Mouse (Mus musculus): ENCODE results near the gene Gm20388. TPM values are rescaled to one million over a fixed set of nuclear protein-coding genes. Genes with fewer than 3 reads are reported as not detected.

Gene Gm20388
- total RNA-seq, 1 experiment = 27.0 TPM

- TF ChIP-seq CHD2 (IDR thresholded peaks at IDR 0.05; ENCODE audit: low read depth, low read length) (no peak), ZNF384 (IDR thresholded peaks at IDR 0.05; ENCODE audit: low read depth, low read length) (no peak), HCFC1 (IDR thresholded peaks at IDR 0.05; ENCODE audit: borderline replicate concordance, insufficient read depth, low read length) (no peak), ZC3H11A (IDR thresholded peaks at IDR 0.05; ENCODE audit: borderline replicate concordance, low read depth, low read length) (no peak), MAFK (IDR thresholded peaks at IDR 0.05; ENCODE audit: insufficient read depth, low read depth, low read length) (no peak)
- H3K4me1 ChIP-seq (ENCODE audit: control insufficient read depth in 2 of 2, insufficient read depth in 2 of 2, low read length in 2 of 2, poor library complexity in 1 of 2) = peaks cover 3 to 11% of the 10 kb centered on the region in 2 experiments; a peak in 3 of 4 replicates
- no peaks in the 10 kb centered on the region for H3K9me3 ChIP-seq (ENCODE audit: control insufficient read depth, insufficient read depth, low read depth, low read length)
- H3K36me3 ChIP-seq (ENCODE audit: control insufficient read depth, insufficient read depth, low read length, poor library complexity, severe bottlenecking) = no peaks in the 10 kb centered on the region
- no peak overlapping the region for H3K27ac ChIP-seq (ENCODE audit: insufficient read depth, low read depth, low read length, poor library complexity, severe bottlenecking)
- no peak overlapping the region for H3K9ac ChIP-seq (ENCODE audit: insufficient read depth, low read depth, low read length, poor library complexity, severe bottlenecking)
- in situ Hi-C loops (cut with MboI; ENCODE audit: low sequenced_read_pairs in 2 of 2, unreplicated experiment in 2 of 2) = no loop called here
- no peak for DNase-seq (ENCODE audit: low read depth, low spot score)
- H3K4me3 ChIP-seq (ENCODE audit: insufficient read depth in 1 of 2, low read depth in 1 of 2, low read length in 2 of 2, poor library complexity in 1 of 2, severe bottlenecking in 1 of 2) = no peak overlapping the region; a peak in 1 of 4 replicates
Observed at GRCm38 (mm10) chr8:122055321-122055720, 2144.7 kb downstream of the Gm20388 start.

GRCm38 (mm10) chr8:122056113-122056512, 2145.5 kb downstream of the Gm20388 start:
- TF ChIP-seq ZNF384 (IDR thresholded peaks at IDR 0.05; ENCODE audit: low read depth, low read length) (no peak), ZC3H11A (IDR thresholded peaks at IDR 0.05; ENCODE audit: borderline replicate concordance, low read depth, low read length) (no peak), CHD2 (IDR thresholded peaks at IDR 0.05; ENCODE audit: low read depth, low read length) (no peak), MAFK (IDR thresholded peaks at IDR 0.05; ENCODE audit: insufficient read depth, low read depth, low read length) (no peak), HCFC1 (IDR thresholded peaks at IDR 0.05; ENCODE audit: borderline replicate concordance, insufficient read depth, low read length) (no peak)
- no peak overlapping the region for H3K27ac ChIP-seq (ENCODE audit: insufficient read depth, low read depth, low read length, poor library complexity, severe bottlenecking)
- H3K4me3 ChIP-seq (ENCODE audit: insufficient read depth in 1 of 2, low read depth in 1 of 2, low read length in 2 of 2, poor library complexity in 1 of 2, severe bottlenecking in 1 of 2) = no peak overlapping the region
- H3K36me3 ChIP-seq (ENCODE audit: control insufficient read depth, insufficient read depth, low read length, poor library complexity, severe bottlenecking) = no peaks in the 10 kb centered on the region
- no peak for DNase-seq (ENCODE audit: low read depth, low spot score)
- no peak overlapping the region for H3K9ac ChIP-seq (ENCODE audit: insufficient read depth, low read depth, low read length, poor library complexity, severe bottlenecking)
- in situ Hi-C loops (cut with MboI; ENCODE audit: low sequenced_read_pairs in 2 of 2, unreplicated experiment in 2 of 2) = no loop called here
- H3K4me1 ChIP-seq (ENCODE audit: control insufficient read depth in 2 of 2, insufficient read depth in 2 of 2, low read length in 2 of 2, poor library complexity in 1 of 2) = peaks cover 3 to 11% of the 10 kb centered on the region in 2 experiments; a peak in 3 of 4 replicates
- H3K9me3 ChIP-seq (ENCODE audit: control insufficient read depth, insufficient read depth, low read depth, low read length) = no peaks in the 10 kb centered on the region

GRCm38 (mm10) chr8:122056882-122057281, 2146.2 kb downstream of the Gm20388 start:
- no peaks in the 10 kb centered on the region for H3K9me3 ChIP-seq (ENCODE audit: control insufficient read depth, insufficient read depth, low read depth, low read length)

GRCm38 (mm10) chr8:122058510-122058909, 2147.9 kb downstream of the Gm20388 start:
- H3K4me1 ChIP-seq (ENCODE audit: control insufficient read depth in 2 of 2, insufficient read depth in 2 of 2, low read length in 2 of 2, poor library complexity in 1 of 2) = peaks cover 3 to 11% of the 10 kb centered on the region in 2 experiments; a peak in 3 of 4 replicates
- H3K9me3 ChIP-seq (ENCODE audit: control insufficient read depth, insufficient read depth, low read depth, low read length) = no peaks in the 10 kb centered on the region
- no peak for TF ChIP-seq HCFC1 (IDR thresholded peaks at IDR 0.05; ENCODE audit: borderline replicate concordance, insufficient read depth, low read length)
- TF ChIP-seq MAFK (IDR thresholded peaks at IDR 0.05; ENCODE audit: insufficient read depth, low read depth, low read length) = no peak
- TF ChIP-seq ZC3H11A (IDR thresholded peaks at IDR 0.05; ENCODE audit: borderline replicate concordance, low read depth, low read length) = no peak
- no peak for TF ChIP-seq ZNF384 (IDR thresholded peaks at IDR 0.05; ENCODE audit: low read depth, low read length)
- no peak for TF ChIP-seq CHD2 (IDR thresholded peaks at IDR 0.05; ENCODE audit: low read depth, low read length)
- in situ Hi-C loops (cut with MboI; ENCODE audit: low sequenced_read_pairs in 2 of 2, unreplicated experiment in 2 of 2) = no loop called here
- no peak overlapping the region for H3K27ac ChIP-seq (ENCODE audit: insufficient read depth, low read depth, low read length, poor library complexity, severe bottlenecking)
- DNase-seq (ENCODE audit: low read depth, low spot score) = no peak
- no peak overlapping the region for H3K4me3 ChIP-seq (ENCODE audit: insufficient read depth in 1 of 2, low read depth in 1 of 2, low read length in 2 of 2, poor library complexity in 1 of 2, severe bottlenecking in 1 of 2)
- no peak overlapping the region for H3K9ac ChIP-seq (ENCODE audit: insufficient read depth, low read depth, low read length, poor library complexity, severe bottlenecking)
- H3K36me3 ChIP-seq (ENCODE audit: control insufficient read depth, insufficient read depth, low read length, poor library complexity, severe bottlenecking) = no peaks in the 10 kb centered on the region

More at GRCm38 (mm10) chr8:122056882-122057281, 2146.2 kb downstream of the Gm20388 start:
- DNase-seq (ENCODE audit: low read depth, low spot score) = no peak
- TF ChIP-seq MAFK (IDR thresholded peaks at IDR 0.05; ENCODE audit: insufficient read depth, low read depth, low read length) = no peak
- no peak for TF ChIP-seq HCFC1 (IDR thresholded peaks at IDR 0.05; ENCODE audit: borderline replicate concordance, insufficient read depth, low read length)
- TF ChIP-seq CHD2 (IDR thresholded peaks at IDR 0.05; ENCODE audit: low read depth, low read length) = no peak
- TF ChIP-seq ZC3H11A (IDR thresholded peaks at IDR 0.05; ENCODE audit: borderline replicate concordance, low read depth, low read length) = no peak
- no peak for TF ChIP-seq ZNF384 (IDR thresholded peaks at IDR 0.05; ENCODE audit: low read depth, low read length)
- peaks cover 3 to 11% of the 10 kb centered on the region in 2 experiments; a peak in 3 of 4 replicates for H3K4me1 ChIP-seq (ENCODE audit: control insufficient read depth in 2 of 2, insufficient read depth in 2 of 2, low read length in 2 of 2, poor library complexity in 1 of 2)
- H3K36me3 ChIP-seq (ENCODE audit: control insufficient read depth, insufficient read depth, low read length, poor library complexity, severe bottlenecking) = no peaks in the 10 kb centered on the region
- no peak overlapping the region for H3K27ac ChIP-seq (ENCODE audit: insufficient read depth, low read depth, low read length, poor library complexity, severe bottlenecking)
- no peak overlapping the region for H3K9ac ChIP-seq (ENCODE audit: insufficient read depth, low read depth, low read length, poor library complexity, severe bottlenecking)
- in situ Hi-C loops (cut with MboI; ENCODE audit: low sequenced_read_pairs in 2 of 2, unreplicated experiment in 2 of 2) = no loop called here
- H3K4me3 ChIP-seq (ENCODE audit: insufficient read depth in 1 of 2, low read depth in 1 of 2, low read length in 2 of 2, poor library complexity in 1 of 2, severe bottlenecking in 1 of 2) = peak overlapping the region in 1 of 2 experiments; percentile 42; a peak in 1 of 4 replicates
